Mouse (Mus musculus): ENCODE results near the gene Slc9a3r2. TPM values are rescaled to one million over a fixed set of nuclear protein-coding genes. Genes with fewer than 3 reads are reported as not detected.
"Not testable (repeated sequence)": the region's sequence is repeated elsewhere in the genome, so short reads cannot be mapped to it uniquely, and the experiment has no call there.

Slc9a3r2 gene
- total RNA-seq, 4 experiments from 2014 or later, result 41.9 to 48.7 (median 44.1) TPM

DNA sequence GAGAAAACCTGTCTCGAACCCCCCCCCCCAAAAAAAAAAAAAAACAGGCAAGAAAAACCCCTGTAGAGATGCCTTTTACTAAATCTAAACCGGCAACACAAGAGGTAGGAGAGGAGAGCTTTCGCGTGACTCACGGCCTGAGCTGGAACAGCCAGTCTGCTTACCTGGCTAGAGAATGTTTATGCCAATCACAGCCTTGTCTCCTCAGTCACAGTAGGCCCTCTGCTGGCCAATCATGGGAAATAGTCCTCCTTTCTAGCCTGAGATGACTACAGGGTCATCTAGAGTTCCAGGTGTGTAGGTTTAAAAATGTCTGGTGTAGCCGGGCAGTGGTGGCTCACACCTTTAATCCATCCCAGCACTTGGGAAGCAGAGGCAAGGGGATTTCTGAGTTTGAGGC is 17.3 kb upstream of the Slc9a3r2 start:
- DNase-seq (ENCODE audit: low spot score in 2 of 2), result peak in 1 of 2 experiments; percentile 43

- DNase-seq (ENCODE audit: low spot score in 2 of 2), result not testable (repeated sequence)
Observed at GRCm38 (mm10) chr17:24667011-24667410, 16.9 kb upstream of the Slc9a3r2 start.

- DNase-seq (ENCODE audit: low spot score in 2 of 2), result no peak
Observed at GRCm38 (mm10) chr17:24658017-24658758, 8.1 kb upstream of the Slc9a3r2 start, which contains the start of gene Npw. TSS of gene Npw (minus strand) at chr17:24658457.

GRCm38 (mm10) chr17:24654969-24655368 is 4.8 kb upstream of the Slc9a3r2 start:
- DNase-seq (ENCODE audit: low spot score in 2 of 2), result no peak

DNA sequence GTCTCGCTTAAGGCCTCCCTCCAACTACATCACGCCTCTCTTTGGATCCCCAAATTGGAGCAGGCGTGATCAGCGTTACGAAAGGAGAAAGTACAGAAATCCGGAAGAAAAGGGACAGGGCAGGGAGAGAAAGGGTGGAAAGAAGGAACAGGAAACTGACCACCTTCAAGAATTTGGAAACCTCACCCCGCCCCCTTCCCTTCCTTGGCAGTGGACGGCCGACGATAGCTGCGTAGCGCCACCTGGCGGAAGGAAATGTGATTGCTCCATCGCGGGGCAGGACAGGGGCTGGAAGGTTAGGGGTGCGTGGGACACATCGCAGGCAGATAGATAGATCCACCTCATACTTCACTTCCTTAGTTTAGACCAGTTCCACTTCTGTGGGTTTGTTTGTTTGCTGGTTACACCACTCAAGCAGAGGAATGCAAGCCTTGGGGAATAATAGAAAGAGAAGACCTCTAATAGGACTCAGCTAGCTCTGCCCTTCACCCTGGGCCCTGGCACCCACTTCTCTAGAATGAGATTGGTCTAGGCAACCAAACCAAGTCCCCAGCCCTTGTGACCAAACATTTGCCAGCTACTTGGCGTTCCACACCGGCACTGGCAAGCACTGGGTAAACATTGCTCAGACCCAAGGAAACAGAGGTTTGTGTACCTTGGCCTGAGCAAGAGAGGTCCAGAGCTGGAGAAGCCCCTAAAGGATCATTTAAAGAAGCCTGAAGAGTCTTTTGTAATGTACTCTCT is 4.0 kb upstream of the Slc9a3r2 start:
- peak in 1 of 2 experiments; percentile 55 for DNase-seq (ENCODE audit: low spot score in 2 of 2)

GRCm38 (mm10) chr17:24651835-24652234 is 1.7 kb upstream of the Slc9a3r2 start:
- DNase-seq (ENCODE audit: low spot score in 2 of 2), result no peak

DNA sequence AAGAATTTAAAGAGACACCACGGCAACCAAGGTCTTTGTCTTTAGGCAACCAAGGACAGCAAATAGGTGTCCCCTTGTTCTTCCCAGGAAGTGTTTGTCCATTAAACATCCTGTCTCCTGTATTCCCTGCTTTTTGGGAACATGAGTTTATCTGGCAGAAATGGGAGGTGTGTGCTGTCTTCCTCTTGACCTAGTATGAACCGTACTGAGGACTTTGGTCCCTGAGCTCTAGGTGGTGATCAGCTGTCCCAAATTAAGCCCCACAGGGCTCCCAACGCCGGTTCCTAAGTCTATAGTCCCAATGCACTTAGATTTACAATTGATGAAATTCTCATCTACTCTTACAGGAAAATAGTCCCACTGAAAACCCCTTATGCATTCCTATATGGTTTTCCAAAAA is 639 bp upstream of the Slc9a3r2 start:
- DNase-seq (ENCODE audit: low spot score in 2 of 2), result no peak

- no peak for DNase-seq (ENCODE audit: low spot score in 2 of 2)
Observed at GRCm38 (mm10) chr17:24649581-24650069, 502 bp downstream of the Slc9a3r2 start.

GRCm38 (mm10) chr17:24648731-24649377 is 1.3 kb downstream of the Slc9a3r2 start:
- no peak for DNase-seq (ENCODE audit: low spot score in 2 of 2)

DNA sequence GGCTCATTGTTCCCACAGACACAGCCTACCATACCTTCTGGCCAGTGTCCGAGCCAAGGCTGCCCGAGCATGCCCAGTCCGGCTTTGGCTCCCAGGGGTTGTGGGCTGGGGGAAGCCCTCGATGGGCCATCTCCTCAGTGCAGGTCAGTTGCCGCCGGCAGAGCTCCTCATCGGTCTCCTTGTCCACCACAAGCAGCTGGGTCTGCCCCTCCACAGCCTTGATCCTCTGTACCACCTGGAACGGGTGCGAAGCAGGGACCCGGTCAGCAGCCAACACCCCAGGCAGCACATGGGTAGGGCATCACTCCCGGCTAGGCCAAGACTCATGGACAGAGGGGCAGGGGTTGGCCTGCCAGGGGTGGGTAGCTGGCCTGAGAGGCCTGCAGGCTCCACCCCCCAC is 2.6 kb downstream of the Slc9a3r2 start:
- DNase-seq (ENCODE audit: low spot score in 2 of 2), result no peak

GRCm38 (mm10) chr17:24646381-24646780 is 3.7 kb downstream of the Slc9a3r2 start:
- no peak for DNase-seq (ENCODE audit: low spot score in 2 of 2)

DNA sequence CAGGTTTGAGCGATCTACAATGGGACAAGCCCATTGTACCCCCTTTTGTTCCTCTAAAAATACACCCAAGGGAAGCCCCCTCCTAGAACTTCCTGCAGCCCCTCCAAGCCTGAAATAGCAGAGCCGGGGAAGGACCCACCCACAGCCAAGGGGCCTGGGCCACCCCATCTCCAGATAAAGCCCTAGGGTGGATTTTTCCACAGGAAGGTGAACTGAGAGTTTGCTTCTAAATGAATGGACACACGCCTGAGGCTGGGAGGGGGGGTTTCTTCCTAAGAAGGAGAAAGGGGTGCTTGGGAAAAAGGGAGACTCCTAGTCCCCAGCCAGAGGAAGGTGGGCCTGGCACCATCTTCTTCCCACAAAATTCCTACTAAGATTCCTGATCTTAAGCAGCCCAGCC is 4.2 kb downstream of the Slc9a3r2 start:
- DNase-seq (ENCODE audit: low spot score in 2 of 2), result no peak

DNA sequence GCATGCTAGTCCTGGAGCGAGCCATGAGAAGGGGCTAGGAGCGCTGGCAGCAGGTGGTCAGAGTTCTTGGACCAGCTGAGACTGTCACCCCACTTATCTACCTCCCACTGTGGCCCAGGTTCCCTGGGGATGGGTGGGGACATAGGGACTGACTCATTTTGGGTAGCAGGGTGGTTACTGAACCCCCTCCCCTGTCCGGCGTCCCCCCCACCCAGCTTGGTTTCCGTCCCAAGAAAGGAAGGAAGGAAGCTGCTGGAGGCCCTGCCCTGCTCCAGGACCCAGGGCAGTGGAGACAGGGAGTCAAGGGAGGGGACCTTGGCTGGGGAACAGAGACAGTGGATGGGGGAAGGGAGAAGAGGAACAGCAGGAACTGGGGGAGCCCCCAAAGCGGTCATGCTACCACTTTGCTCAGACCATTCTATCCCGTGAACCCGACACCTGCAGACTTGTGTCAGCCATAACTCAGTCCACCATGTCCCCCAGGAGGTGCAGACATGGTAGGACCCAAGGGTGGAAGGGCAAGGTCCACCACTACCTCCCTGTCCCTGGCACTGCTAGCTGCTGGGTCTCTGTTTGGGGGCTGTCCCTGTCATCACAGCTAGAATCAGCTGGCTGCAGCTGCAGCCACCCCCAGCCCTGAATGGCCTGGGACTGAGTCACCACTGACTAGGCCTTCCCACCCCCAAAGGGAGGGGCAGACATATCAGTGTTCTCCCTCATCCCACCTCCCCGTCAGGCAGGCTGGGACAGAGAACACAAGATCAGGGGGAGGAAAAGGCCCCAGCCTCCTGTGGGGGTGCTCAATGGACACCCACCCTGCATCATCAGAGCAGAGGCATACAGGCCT is 5.0 kb downstream of the Slc9a3r2 start:
- DNase-seq (ENCODE audit: low spot score in 2 of 2), result no peak

DNA sequence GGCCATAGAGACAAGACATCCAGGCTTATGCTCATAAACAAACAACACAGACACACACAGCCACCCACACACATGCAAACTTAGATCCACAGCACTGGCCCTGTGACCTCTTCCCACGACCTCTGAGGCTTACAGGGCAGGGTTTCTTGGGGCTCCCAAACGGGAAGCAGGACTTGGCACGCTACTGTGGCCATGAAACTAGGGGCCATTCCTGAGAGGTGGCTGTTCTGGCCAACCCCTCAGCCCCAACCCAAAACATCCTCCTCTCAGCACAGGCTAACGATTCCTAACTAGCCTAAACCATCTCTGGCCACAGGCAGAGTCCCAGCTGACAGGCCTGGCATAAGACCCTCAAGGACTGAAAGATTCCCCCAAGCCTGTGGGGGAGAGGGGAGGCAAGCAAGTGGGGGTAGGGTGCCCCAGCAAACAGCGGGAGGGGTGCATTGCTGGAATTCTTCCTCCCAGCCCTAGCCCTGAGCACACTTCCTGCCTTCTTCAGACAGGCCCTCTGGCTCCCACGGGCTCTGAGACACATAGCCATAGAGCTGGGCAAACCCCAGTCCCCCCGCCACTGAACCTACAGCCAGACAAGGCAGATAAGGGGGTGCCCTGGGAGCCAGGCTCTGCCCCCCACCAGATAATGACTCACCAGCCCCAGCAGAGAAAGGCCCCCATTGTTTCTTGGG is 6.0 kb downstream of the Slc9a3r2 start:
- no peak for DNase-seq (ENCODE audit: low spot score in 2 of 2)

DNA sequence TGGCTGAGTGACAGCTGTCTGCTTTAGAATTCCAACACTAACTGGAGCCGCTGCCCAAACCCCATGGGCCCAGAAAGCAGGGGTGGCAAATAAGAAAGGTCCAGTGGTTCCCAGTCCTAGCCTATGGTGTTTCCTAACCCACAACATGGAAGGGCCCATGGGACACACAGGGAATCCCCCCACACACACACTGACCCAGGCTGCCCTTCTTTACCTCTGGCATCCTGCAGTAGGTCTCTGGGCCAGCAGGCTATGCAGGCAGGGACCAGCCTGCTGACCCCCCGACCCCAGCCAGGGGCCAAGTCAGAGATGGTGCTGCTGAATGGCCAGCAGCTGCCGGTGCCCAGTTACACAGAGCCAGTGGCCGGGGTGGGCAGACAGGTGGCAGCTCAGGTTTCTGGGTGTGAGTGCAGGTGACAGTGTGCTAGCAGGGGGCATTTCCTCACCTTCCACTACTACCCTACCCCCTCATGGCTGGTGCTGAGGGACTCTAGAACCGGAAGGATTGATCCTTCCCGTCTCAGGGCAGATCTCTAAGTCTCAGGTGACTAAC is 7.3 kb downstream of the Slc9a3r2 start:
- no peak for DNase-seq (ENCODE audit: low spot score in 2 of 2)

DNA sequence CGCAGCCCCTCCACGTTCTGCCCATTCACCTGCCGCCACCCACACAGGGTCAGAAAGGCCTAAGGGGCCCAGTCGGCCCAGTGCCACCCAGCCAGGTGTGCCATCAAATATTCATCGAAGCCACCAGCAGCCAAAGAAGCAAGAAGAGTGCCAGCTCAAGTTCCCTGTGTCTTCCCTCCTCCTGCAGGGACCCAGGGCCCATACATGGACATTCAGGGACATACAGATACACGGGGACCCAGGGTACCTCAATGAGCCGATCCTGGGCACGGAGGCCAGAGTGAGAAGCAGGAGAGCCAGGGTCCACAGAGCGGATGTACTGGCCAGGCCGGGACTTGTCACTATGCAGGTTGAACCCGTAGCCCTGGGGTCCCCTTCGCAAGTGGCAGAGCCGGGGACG is 8.2 kb downstream of the Slc9a3r2 start:
- no peak for DNase-seq (ENCODE audit: low spot score in 2 of 2)

GRCm38 (mm10) chr17:24640581-24640980 is 9.5 kb downstream of the Slc9a3r2 start:
- DNase-seq (ENCODE audit: low spot score in 2 of 2), result no peak

DNA sequence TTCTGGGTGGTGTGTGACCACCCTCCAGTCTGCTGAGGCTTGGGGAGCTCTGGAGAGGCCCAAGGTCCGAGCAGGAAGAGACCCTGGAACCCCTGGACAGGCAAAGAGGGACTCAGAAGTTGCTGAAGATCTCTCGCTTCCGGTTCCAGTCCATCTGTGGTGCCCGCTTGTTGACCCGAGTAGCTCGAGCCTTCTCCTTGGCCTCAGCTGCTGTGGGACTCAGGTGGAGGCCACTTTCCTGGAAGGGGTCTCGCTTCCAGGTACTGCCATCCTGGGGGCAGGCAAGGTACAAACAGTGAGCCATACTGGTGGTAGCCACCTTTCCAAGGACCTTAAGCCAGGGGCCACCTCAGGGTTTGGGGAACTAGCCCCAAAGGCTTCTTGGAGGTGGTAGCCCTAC is 10.0 kb downstream of the Slc9a3r2 start:
- no peak for DNase-seq (ENCODE audit: low spot score in 2 of 2)

- DNase-seq (ENCODE audit: low spot score in 2 of 2), result no peak
Observed at GRCm38 (mm10) chr17:24639571-24639988, 10.5 kb downstream of the Slc9a3r2 start.

- no peak for DNase-seq (ENCODE audit: low spot score in 2 of 2)
Observed at GRCm38 (mm10) chr17:24638840-24639239, 11.3 kb downstream of the Slc9a3r2 start.

Measured in layer of hippocampus, adult 8-10 months (tissue).